Mouse (Mus musculus) embryonic facial prominence, embryonic 12.5 days (tissue): ENCODE results near the gene Bag6. TPM values are rescaled to one million over a fixed set of nuclear protein-coding genes. Genes with fewer than 3 reads are reported as not detected.
A peak's percentile ranks its signal among the peaks of the same experiment; 100 is the strongest.

Source experiments
- ATAC-seq: fragments of 200-750 bp; cut with Nextera tagmentation; 2 replicates; pipeline ENCODE4 v1.8.0; 2017; ENCODE audit not compliant: insufficient number of reproducible peaks, insufficient read depth, low FRiP score, low TSS enrichment
- H3K27ac ChIP-seq: fragments of 300-500 bp; sonication (generic); 2 replicates; pipeline ENCODE4 v1.5.1; 2016; ENCODE audit warnings: mild to moderate bottlenecking
- H3K27me3 ChIP-seq: fragments of 300-500 bp; sonication (generic); 2 replicates; pipeline ENCODE4 v1.6.1; 2016; ENCODE audit warnings: mild to moderate bottlenecking, moderate library complexity
- H3K36me3 ChIP-seq: fragments of 300-500 bp; sonication (generic); 2 replicates; pipeline ENCODE4 v1.6.1; 2016; ENCODE audit warnings: mild to moderate bottlenecking
- H3K4me1 ChIP-seq: fragments of 300-500 bp; sonication (generic); 2 replicates; pipeline ENCODE4 v1.6.1; 2016
- H3K4me2 ChIP-seq: fragments of 300-500 bp; sonication (generic); replicated peaks from 2 replicates; pipeline ENCODE4 v1.6.1; 2016; ENCODE audit warnings: mild to moderate bottlenecking, moderate library complexity
- H3K4me3 ChIP-seq: fragments of 300-500 bp; sonication (generic); 2 replicates; pipeline ENCODE4 v1.5.1; 2016; ENCODE audit warnings: mild to moderate bottlenecking
- H3K9ac ChIP-seq: fragments of 300-500 bp; sonication (generic); 2 replicates; pipeline ENCODE4 v1.6.1; 2016; ENCODE audit warnings: mild to moderate bottlenecking, moderate library complexity
- H3K9me3 ChIP-seq: fragments of 300-500 bp; sonication (generic); 2 replicates; pipeline ENCODE4 v1.6.1; 2016; ENCODE audit warnings: mild to moderate bottlenecking, moderate library complexity
- WGBS: fragments of 180-500 bp; shearing (Covaris S2); methylation state at CpG from one replicate; pipeline ENCODE4 v1.1.7; 2016; 5-methylcytosine and 5-hydroxymethylcytosine counted together
- polyA plus RNA-seq: library from polyadenylated mRNA; unstranded; fragments of >200 nt; fragmentation: Nextera tagmentation; extraction: Ambion mirVana; gene quantifications from 2 replicates; pipeline ENCODE4 v1.2.1, GENCODE M21; 2016

The Bag6 gene
- polyA plus RNA-seq, 1 experiment from 2014 or later, result 74.0 TPM

DNA sequence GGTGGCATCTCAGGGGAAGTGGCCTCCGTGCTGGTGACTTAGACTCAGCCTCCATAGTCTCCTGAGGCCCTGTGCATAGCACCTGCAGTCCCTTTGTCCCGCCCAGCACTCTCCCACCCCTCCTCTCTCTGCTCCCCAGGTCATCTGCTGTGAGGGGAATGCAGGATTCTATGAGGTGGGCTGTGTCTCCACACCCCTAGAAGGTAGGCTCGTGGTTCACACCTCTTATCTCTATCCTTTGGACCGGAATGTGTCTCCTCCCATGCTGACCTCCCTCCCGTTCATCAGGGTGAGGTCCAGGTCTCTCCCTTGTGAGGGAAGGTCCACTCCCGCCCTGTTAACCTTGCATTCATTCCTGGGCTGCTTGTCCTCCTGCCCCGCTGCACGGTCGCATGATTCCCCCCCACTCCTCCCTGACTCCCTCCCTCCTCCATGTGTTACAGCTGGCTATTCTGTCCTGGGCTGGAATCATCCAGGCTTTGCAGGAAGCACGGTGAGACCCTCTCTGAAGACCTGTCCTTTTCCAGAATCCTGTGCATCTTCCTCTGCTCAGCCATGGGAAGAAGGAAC, 34.7 kb upstream of the Bag6 start:
- Histone ChIP-seq H3K27me3 (no peaks in the 10 kb centered on the region), H3K36me3 (peaks cover 80% of the 10 kb centered on the region), H3K4me2 (no peak overlapping the region), H3K4me3 (no peak overlapping the region), H3K9me3 (no peaks in the 10 kb centered on the region), H3K4me1 (no peaks in the 10 kb centered on the region), H3K9ac (no peak overlapping the region), H3K27ac (no peak overlapping the region)
- 83% methylated on average over 10 of the region's 10 CpGs for WGBS
- ATAC-seq, result no peak

GRCm38 (mm10) chr17:35101161-35101560, 33.8 kb upstream of the Bag6 start:
- Histone ChIP-seq H3K9ac (no peak overlapping the region), H3K4me1 (no peaks in the 10 kb centered on the region), H3K27me3 (no peaks in the 10 kb centered on the region), H3K4me3 (no peak overlapping the region), H3K4me2 (no peak overlapping the region), H3K36me3 (peaks cover 73% of the 10 kb centered on the region), H3K27ac (no peak overlapping the region), H3K9me3 (no peaks in the 10 kb centered on the region)
- WGBS, result 86% methylated on average over 11 of the region's 11 CpGs
- no peak for ATAC-seq

GRCm38 (mm10) chr17:35102299-35102698, 32.7 kb upstream of the Bag6 start:
- Histone ChIP-seq H3K4me1 (no peaks in the 10 kb centered on the region), H3K4me2 (no peak overlapping the region), H3K27me3 (no peaks in the 10 kb centered on the region), H3K4me3 (no peak overlapping the region), H3K36me3 (peaks cover 62% of the 10 kb centered on the region), H3K9ac (no peak overlapping the region), H3K9me3 (no peaks in the 10 kb centered on the region), H3K27ac (no peak overlapping the region)
- WGBS, result 78% methylated on average over 6 of the region's 8 CpGs
- ATAC-seq, result no peak

DNA sequence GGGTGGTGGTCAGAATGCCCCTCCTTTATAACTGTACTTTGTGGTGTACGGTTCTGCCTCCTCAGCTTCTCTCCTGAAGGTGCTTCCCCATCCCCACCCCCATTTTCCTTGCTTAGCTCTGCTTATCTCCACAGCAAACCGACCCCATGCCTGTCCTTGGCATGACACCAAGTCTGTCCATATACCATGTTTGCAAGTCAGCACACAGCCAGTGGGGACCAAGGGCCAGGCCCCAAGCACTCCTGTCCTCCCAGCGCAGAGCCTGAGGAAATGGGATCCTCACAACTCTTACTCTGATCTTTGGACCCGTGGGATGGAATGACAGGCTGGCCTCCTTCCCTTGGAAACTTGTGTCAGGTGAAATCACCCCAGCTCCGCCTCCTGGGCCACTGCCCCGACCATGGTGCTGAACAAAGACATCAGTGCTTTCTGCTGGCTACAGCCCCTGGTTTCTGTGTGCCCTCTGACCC, 31.7 kb upstream of the Bag6 start:
- H3K27me3 ChIP-seq, result no peaks in the 10 kb centered on the region
- no peak for ATAC-seq
- H3K9me3 ChIP-seq, result no peaks in the 10 kb centered on the region
- no peak overlapping the region for H3K27ac ChIP-seq
- peaks cover 55% of the 10 kb centered on the region for H3K36me3 ChIP-seq
- H3K4me2 ChIP-seq, result no peak overlapping the region
- no peak overlapping the region for H3K9ac ChIP-seq
- WGBS, result 66% methylated on average over 6 of the region's 6 CpGs
- H3K4me3 ChIP-seq, result no peak overlapping the region
- no peaks in the 10 kb centered on the region for H3K4me1 ChIP-seq

DNA sequence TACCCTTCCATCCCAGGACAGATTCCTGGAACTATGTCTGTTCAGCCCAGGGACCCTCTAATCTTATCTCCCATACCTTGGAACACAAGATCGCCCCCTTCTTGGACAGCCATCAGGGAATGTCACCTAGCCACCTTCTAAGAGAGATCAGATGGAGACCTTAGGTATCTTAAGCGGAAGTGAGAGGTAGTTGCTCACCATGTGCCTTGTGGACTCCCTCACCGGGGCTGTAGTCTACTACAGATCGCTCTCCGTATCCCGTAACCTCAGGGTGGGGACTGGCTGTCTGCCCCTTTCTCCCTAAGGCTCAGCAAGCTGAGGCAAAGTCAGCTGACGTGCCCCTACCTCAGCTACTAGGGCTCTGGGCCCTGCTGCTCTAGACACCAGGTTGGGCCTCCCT, 30.9 kb upstream of the Bag6 start:
- Histone ChIP-seq H3K4me2 (no peak overlapping the region), H3K9ac (no peak overlapping the region), H3K27ac (no peak overlapping the region), H3K9me3 (no peaks in the 10 kb centered on the region), H3K36me3 (peaks cover 47% of the 10 kb centered on the region), H3K4me1 (no peaks in the 10 kb centered on the region), H3K27me3 (no peaks in the 10 kb centered on the region), H3K4me3 (no peak overlapping the region)
- 85% methylated on average over 7 of the region's 7 CpGs for WGBS
- ATAC-seq, result no peak

GRCm38 (mm10) chr17:35104754-35105153, 30.2 kb upstream of the Bag6 start:
- 80% methylated on average over 6 of the region's 6 CpGs for WGBS
- H3K9ac ChIP-seq, result no peak overlapping the region
- H3K27ac ChIP-seq, result no peak overlapping the region
- H3K4me1 ChIP-seq, result no peaks in the 10 kb centered on the region
- no peaks in the 10 kb centered on the region for H3K27me3 ChIP-seq
- no peak overlapping the region for H3K4me2 ChIP-seq
- H3K4me3 ChIP-seq, result no peak overlapping the region
- no peak for ATAC-seq
- H3K36me3 ChIP-seq, result peaks cover 40% of the 10 kb centered on the region
- H3K9me3 ChIP-seq, result no peaks in the 10 kb centered on the region

- peaks cover 29% of the 10 kb centered on the region for H3K36me3 ChIP-seq
- H3K9ac ChIP-seq, result peak overlapping the region; percentile 24
- H3K9me3 ChIP-seq, result no peaks in the 10 kb centered on the region
- H3K4me2 ChIP-seq, result peak overlapping the region; percentile 23
- no peak overlapping the region for H3K4me3 ChIP-seq
- 25% methylated on average over 13 of the region's 13 CpGs for WGBS
- H3K27ac ChIP-seq, result 0 out of 2 replicates have a peak overlapping the region, but pooled peaks have one; percentile 11
- H3K4me1 ChIP-seq, result no peaks in the 10 kb centered on the region
- H3K27me3 ChIP-seq, result no peaks in the 10 kb centered on the region
- ATAC-seq, result no peak
These were observed 29.1 kb upstream of the Bag6 start for GRCm38 (mm10) chr17:35105740-35106389.

DNA sequence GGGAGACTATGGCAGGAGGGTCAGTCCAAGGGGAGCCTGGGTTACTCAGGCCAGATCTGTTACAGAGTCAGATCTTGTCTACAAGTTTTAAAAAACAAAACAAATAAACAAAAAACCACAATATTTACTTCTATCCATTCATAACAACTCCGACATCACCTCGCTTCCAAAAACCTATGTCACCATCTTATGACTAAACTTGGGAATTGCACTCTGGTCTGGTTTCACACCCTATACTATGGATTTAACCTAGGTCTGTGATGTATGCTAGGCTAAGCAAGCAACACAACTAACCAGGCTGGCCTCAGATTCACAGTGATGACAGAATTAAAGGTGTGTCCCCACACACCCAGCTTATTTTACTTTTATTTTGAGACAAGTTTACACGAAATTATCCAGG, 28.5 kb upstream of the Bag6 start:
- peaks cover 22% of the 10 kb centered on the region for H3K36me3 ChIP-seq
- 64% methylated on average over 3 of the region's 3 CpGs for WGBS
- no peak overlapping the region for H3K27ac ChIP-seq
- no peak overlapping the region for H3K9ac ChIP-seq
- no peak overlapping the region for H3K4me3 ChIP-seq
- H3K4me1 ChIP-seq, result no peaks in the 10 kb centered on the region
- no peaks in the 10 kb centered on the region for H3K27me3 ChIP-seq
- no peak for ATAC-seq
- H3K9me3 ChIP-seq, result no peaks in the 10 kb centered on the region
- H3K4me2 ChIP-seq, result no peak overlapping the region; the same call in 1 of the 2 replicates

DNA sequence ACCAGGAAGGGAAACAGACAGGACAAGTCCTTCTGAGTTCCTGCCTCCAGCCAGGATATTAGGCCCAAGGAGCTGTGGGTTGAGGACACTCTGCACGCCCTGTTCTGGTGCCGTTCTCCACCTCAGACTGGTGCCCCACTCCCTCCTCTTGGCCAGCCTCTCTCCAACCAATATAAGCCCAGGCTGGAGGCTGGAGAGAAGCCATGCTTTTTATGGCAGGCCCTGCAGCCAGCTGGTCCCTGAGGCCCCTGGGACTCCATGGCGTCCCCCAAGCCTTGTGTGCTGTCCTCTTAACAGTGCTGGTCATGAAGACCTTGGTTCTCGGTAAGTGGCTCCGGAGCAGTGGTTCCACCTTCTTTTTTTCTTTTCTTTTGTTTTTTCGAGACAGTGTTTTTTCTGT, 26.9 kb upstream of the Bag6 start, which contains the start of gene Ly6g5c:
TSS of gene Ly6g5c (plus strand) at position 183 of the 400 bp plus-strand sequence.
- no peak within 1 kb of the TSS for H3K27ac ChIP-seq
- no peaks in the 10 kb centered on the region for H3K9me3 ChIP-seq
- no peak for ATAC-seq
- WGBS, result 80% methylated on average over 6 of the region's 6 CpGs
- H3K36me3 ChIP-seq, result peaks cover 6% of the 10 kb centered on the region; the same call in 1 of the 2 replicates
- H3K4me2 ChIP-seq, result no peak within 1 kb of the TSS
- no peak within 1 kb of the TSS for H3K4me3 ChIP-seq
- H3K27me3 ChIP-seq, result no peaks in the 10 kb centered on the region
- H3K4me1 ChIP-seq, result no peaks in the 10 kb centered on the region
- H3K9ac ChIP-seq, result no peak within 1 kb of the TSS

DNA sequence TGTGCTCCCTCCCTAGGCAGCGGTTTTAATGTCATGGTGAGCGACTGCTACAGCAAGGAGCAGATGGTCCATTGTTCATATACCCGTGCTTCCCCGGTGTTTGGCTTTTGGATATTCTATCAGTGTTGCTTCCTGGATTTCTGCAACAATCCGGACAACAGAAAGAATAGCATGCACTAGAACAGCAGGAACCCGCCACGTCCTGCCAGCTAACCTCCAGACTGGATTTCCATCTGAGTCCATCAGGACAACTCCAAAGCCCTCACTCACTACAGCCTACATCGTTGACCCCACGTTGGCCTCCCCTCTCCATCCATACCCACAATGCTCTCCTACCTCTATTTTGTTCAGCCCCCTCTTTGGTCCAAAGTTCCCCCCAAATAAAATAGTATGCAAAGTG, 23.2 kb upstream of the Bag6 start:
- H3K27ac ChIP-seq, result no peak overlapping the region
- H3K9ac ChIP-seq, result no peak overlapping the region
- no peaks in the 10 kb centered on the region for H3K9me3 ChIP-seq
- peaks cover 24% of the 10 kb centered on the region for H3K36me3 ChIP-seq
- ATAC-seq, result no peak
- H3K4me1 ChIP-seq, result no peaks in the 10 kb centered on the region
- H3K4me3 ChIP-seq, result no peak overlapping the region
- H3K27me3 ChIP-seq, result no peaks in the 10 kb centered on the region
- no peak overlapping the region for H3K4me2 ChIP-seq
- WGBS, result 82% methylated on average over 9 of the region's 9 CpGs

- no peaks in the 10 kb centered on the region for H3K9me3 ChIP-seq
- no peak within 1 kb of the TSS for H3K27ac ChIP-seq
- peaks cover 8% of the 10 kb centered on the region for H3K4me1 ChIP-seq
- H3K27me3 ChIP-seq, result no peaks in the 10 kb centered on the region
- WGBS, result 83% methylated on average over 8 of the region's 8 CpGs
- peaks cover 42% of the 10 kb centered on the region for H3K36me3 ChIP-seq
- ATAC-seq, result no peak
- H3K9ac ChIP-seq, result no peak within 1 kb of the TSS
- H3K4me2 ChIP-seq, result no peak within 1 kb of the TSS
- H3K4me3 ChIP-seq, result no peak within 1 kb of the TSS
These were observed 19.6 kb upstream of the Bag6 start, which contains the start of gene Ly6g5b for GRCm38 (mm10) chr17:35115046-35116019. TSS of gene Ly6g5b (minus strand) at chr17:35115428.
